Mouse (Mus musculus) spleen, postnatal 36 days (tissue): ENCODE results near the gene Lrrc32.

ENCODE experiments used
- DNase-seq, 2 experiments: peaks; one replicate each; pipeline ENCODE4 v3.0.0; 2022; ENCODE audit warnings: low spot score in 2 of 2, mixed read lengths in 1 of 2

Gene Lrrc32

GRCm38 (mm10) chr7:98488398-98489130, 519 bp upstream of the Lrrc32 start:
- DNase-seq, result peak; percentile 94 to 95

- peak; percentile 59 to 61 for DNase-seq
Measured at GRCm38 (mm10) chr7:98489623-98490084, 571 bp downstream of the Lrrc32 start.

GRCm38 (mm10) chr7:98490328-98490727, 1.2 kb downstream of the Lrrc32 start:
- no peak for DNase-seq

- DNase-seq, result no peak
Measured at GRCm38 (mm10) chr7:98490911-98491310, 1.8 kb downstream of the Lrrc32 start.

GRCm38 (mm10) chr7:98491451-98492200, 2.5 kb downstream of the Lrrc32 start:
- DNase-seq, result no peak

- DNase-seq, result no peak
Measured at GRCm38 (mm10) chr7:98492331-98492730, 3.2 kb downstream of the Lrrc32 start.

- no peak for DNase-seq
Measured at GRCm38 (mm10) chr7:98493307-98493706, 4.2 kb downstream of the Lrrc32 start.

GRCm38 (mm10) chr7:98493901-98494480, 4.9 kb downstream of the Lrrc32 start:
- DNase-seq, result no peak

- no peak for DNase-seq
Measured at GRCm38 (mm10) chr7:98495591-98495990, 6.5 kb downstream of the Lrrc32 start.

- DNase-seq, result no peak
Measured at GRCm38 (mm10) chr7:98497451-98497850, 8.4 kb downstream of the Lrrc32 start.

- DNase-seq, result no peak
Measured at GRCm38 (mm10) chr7:98498101-98498500, 9.0 kb downstream of the Lrrc32 start.

GRCm38 (mm10) chr7:98498656-98499560, 9.8 kb downstream of the Lrrc32 start:
- DNase-seq, result no peak

GRCm38 (mm10) chr7:98499561-98500292, 10.6 kb downstream of the Lrrc32 start:
- DNase-seq, result no peak

GRCm38 (mm10) chr7:98500470-98500869, 11.4 kb downstream of the Lrrc32 start:
- DNase-seq, result no peak

- no peak for DNase-seq
Measured at GRCm38 (mm10) chr7:98501078-98501477, 12.0 kb downstream of the Lrrc32 start.

- no peak for DNase-seq
Measured at GRCm38 (mm10) chr7:98502921-98503320, 13.8 kb downstream of the Lrrc32 start.

GRCm38 (mm10) chr7:98503951-98504647, 15.0 kb downstream of the Lrrc32 start:
- no peak for DNase-seq

GRCm38 (mm10) chr7:98504726-98505314, 15.7 kb downstream of the Lrrc32 start:
- no peak for DNase-seq

- no peak for DNase-seq
Measured at GRCm38 (mm10) chr7:98505664-98506063, 16.6 kb downstream of the Lrrc32 start.
